Comparison of ENCODE assay signal across 10 mouse cellular contexts in genomic region chr11:22348536-22348910, GRCm38 (mm10). TPM values are rescaled to one million over a fixed set of nuclear protein-coding genes. Genes with fewer than 3 reads are reported as not detected.
DNase-seq lines count a peak whose midpoint lies in the region; ATAC-seq and TF ChIP-seq lines count a peak whose summit lies in the region.
"Had no signal": no experiment of that assay in that cellular context is flagged by ENCODE, and none has a peak within 500 bp of the region (broad histone marks: within the 10 kb centered on the region; RNA-seq: fewer than 3 reads in every experiment).

No protein-coding gene starts in this region.

- no peak overlapping the region for H3K4me3 ChIP-seq in layer of hippocampus, adult 2 months
- no peak overlapping the region for H3K4me3 ChIP-seq in embryonic facial prominence, embryonic 15.5 days (replicated peaks)
- H3K4me3 ChIP-seq in neural tube, embryonic 13.5 days, result no peak overlapping the region

- no peak for TF ChIP-seq CTCF in layer of hippocampus, adult 2 months (conservative IDR thresholded peaks at IDR 0.05)

- WGBS in embryonic facial prominence, embryonic 15.5 days, result 28% methylated on average over 1 of the region's 1 CpGs
- WGBS in neural tube, embryonic 13.5 days, result 3% methylated on average over 1 of the region's 1 CpGs

- no peaks in the 10 kb centered on the region for H3K27me3 ChIP-seq in embryonic facial prominence, embryonic 15.5 days
- H3K27me3 ChIP-seq in neural tube, embryonic 13.5 days, result no peaks in the 10 kb centered on the region
- H3K27me3 ChIP-seq: CH12.LX had no signal

- H3K9ac ChIP-seq in embryonic facial prominence, embryonic 15.5 days, result no peak overlapping the region
- no peak overlapping the region for H3K9ac ChIP-seq in neural tube, embryonic 13.5 days

- peak; percentile 12 to 20 for DNase-seq in layer of hippocampus, adult 2 months (ENCODE audit: low spot score in 2 of 2)
- no peak for DNase-seq in layer of hippocampus, postnatal 25 days (ENCODE audit: extremely low spot score in 1 of 2, low spot score in 1 of 2)
- DNase-seq in layer of hippocampus, postnatal 10 days (ENCODE audit: low spot score in 2 of 2), result peak; percentile 40 to 49
- no peak for DNase-seq in kidney, postnatal 14 days
- no peak for DNase-seq in lung, postnatal 4 days
- no peak for DNase-seq in urinary bladder, postnatal 36 days (ENCODE audit: low spot score in 2 of 2)
- DNase-seq: kidney, adult 2 months had no signal

- no peaks in the 10 kb centered on the region for H3K9me3 ChIP-seq in embryonic facial prominence, embryonic 15.5 days (replicated peaks)
- no peaks in the 10 kb centered on the region for H3K9me3 ChIP-seq in neural tube, embryonic 13.5 days

- no peak for ATAC-seq in embryonic facial prominence, embryonic 15.5 days (ENCODE audit: insufficient number of reproducible peaks, low FRiP score, low TSS enrichment, low read depth)
- ATAC-seq in neural tube, embryonic 13.5 days (ENCODE audit: low read depth), result peak; percentile 97

- no peaks in the 10 kb centered on the region for H3K36me3 ChIP-seq in embryonic facial prominence, embryonic 15.5 days
- H3K36me3 ChIP-seq in neural tube, embryonic 13.5 days, result no peaks in the 10 kb centered on the region

- H3K4me2 ChIP-seq in embryonic facial prominence, embryonic 15.5 days (replicated peaks), result no peak overlapping the region
- no peak overlapping the region for H3K4me2 ChIP-seq in neural tube, embryonic 13.5 days

- peak overlapping the region; percentile 4 for H3K27ac ChIP-seq in layer of hippocampus, adult 2 months
- peak overlapping the region; percentile 81 for H3K27ac ChIP-seq in embryonic facial prominence, embryonic 15.5 days (replicated peaks)
- H3K27ac ChIP-seq in neural tube, embryonic 13.5 days (replicated peaks), result peak overlapping the region; percentile 72

- peaks cover 26% of the 10 kb centered on the region for H3K4me1 ChIP-seq in embryonic facial prominence, embryonic 15.5 days
- peaks cover 27% of the 10 kb centered on the region for H3K4me1 ChIP-seq in neural tube, embryonic 13.5 days (replicated peaks)

RNA-seq across cellular contexts. Expression of gene Ehbp1, which starts 6.4 kb away (rescaled TPM):
- total RNA-seq in layer of hippocampus, adult 2 months (2021), result 10 to 100 TPM; 50.6 to 51.2 TPM
- total RNA-seq in layer of hippocampus, postnatal 25 days (2021), result 10 to 100 TPM; 42.3 to 47.4 TPM
- 14.2 and 16.0 TPM in 2 replicates for polyA plus RNA-seq in embryonic facial prominence, embryonic 15.5 days (2015; fragmentation: Nextera tagmentation; extraction: Ambion mirVana)
- 10 to 100 TPM; 60.8 to 66.3 TPM for total RNA-seq in layer of hippocampus, postnatal 10 days (2021)
- polyA plus RNA-seq in neural tube, embryonic 13.5 days (2015; fragmentation: Nextera tagmentation; extraction: Ambion mirVana), result 17.9 and 19.3 TPM in 2 replicates

Comparison
In these comparisons a context has a peak if more than half of its experiments do, and no peak if none do; other contexts are left out.
1. DNase-seq: peak in layer of hippocampus, adult 2 months (2 of 2) and layer of hippocampus, postnatal 10 days (2 of 2); none in layer of hippocampus, postnatal 25 days (0 of 2), kidney, postnatal 14 days (single experiment), lung, postnatal 4 days (0 of 2) and urinary bladder, postnatal 36 days (0 of 2).
2. H3K27ac ChIP-seq: peak in every context shown above with its lines; median percentile 81 in embryonic facial prominence, embryonic 15.5 days; 72 in neural tube, embryonic 13.5 days; 4 in layer of hippocampus, adult 2 months.